In genomic region chr11:98953361-98953760, GRCm38 (mm10) we compare ENCODE assay signal across 13 mouse cellular contexts. TPM values are rescaled to one million over a fixed set of nuclear protein-coding genes. Genes with fewer than 3 reads are reported as not detected.
DNase-seq lines count a peak whose midpoint lies in the region; ATAC-seq and TF ChIP-seq lines count a peak whose summit lies in the region.
"Had no signal": no experiment of that assay in that cellular context is flagged by ENCODE, and none has a peak within 500 bp of the region (broad histone marks: within the 10 kb centered on the region; RNA-seq: fewer than 3 reads in every experiment).

No protein-coding gene starts in this region.

- 18% methylated on average over 2 of the region's 2 CpGs for whole genome bisulfite sequencing in heart, embryonic 15.5 days
- 18% methylated on average over 2 of the region's 2 CpGs for WGBS in heart, adult 2 months
- 6% methylated on average over 2 of the region's 2 CpGs for WGBS in midbrain, embryonic 12.5 days
- 14% methylated on average over 2 of the region's 2 CpGs for WGBS in midbrain, embryonic 14.5 days
- WGBS in limb, embryonic 12.5 days, result 14% methylated on average over 2 of the region's 2 CpGs

- no peaks in the 10 kb centered on the region for H3K27me3 ChIP-seq in heart, embryonic 15.5 days
- no peaks in the 10 kb centered on the region for H3K27me3 ChIP-seq in heart, adult 2 months (ENCODE audit: control insufficient read depth, insufficient read depth, low read length)
- no peaks in the 10 kb centered on the region for H3K27me3 ChIP-seq in midbrain, embryonic 12.5 days
- no peaks in the 10 kb centered on the region for H3K27me3 ChIP-seq in midbrain, embryonic 14.5 days (ENCODE audit: control insufficient read depth, insufficient read depth, low read length)
- no peaks in the 10 kb centered on the region for H3K27me3 ChIP-seq in limb, embryonic 12.5 days

- H3K4me1 ChIP-seq in heart, embryonic 15.5 days (replicated peaks), result peaks cover 85% of the 10 kb centered on the region
- H3K4me1 ChIP-seq in heart, adult 2 months (ENCODE audit: control insufficient read depth, insufficient read depth, low read length), result peaks cover 37% of the 10 kb centered on the region
- H3K4me1 ChIP-seq in midbrain, embryonic 12.5 days, result peaks cover 42% of the 10 kb centered on the region
- peaks cover 28% of the 10 kb centered on the region for H3K4me1 ChIP-seq in midbrain, embryonic 14.5 days (ENCODE audit: control insufficient read depth, insufficient read depth, low read length)
- peaks cover 63% of the 10 kb centered on the region for H3K4me1 ChIP-seq in limb, embryonic 12.5 days (replicated peaks)

- DNase-seq in heart, adult 2 months, result no peak
- no peak for DNase-seq in midbrain, embryonic 14.5 days
- no peak for DNase-seq in testis, postnatal 14 days (ENCODE audit: low spot score)
- no peak for DNase-seq in urinary bladder, postnatal 10 days (ENCODE audit: low spot score)
- DNase-seq: adrenal gland, adult 8-10 months; cerebellum, adult 2 months; right cerebral cortex, postnatal 4 days had no signal

- TF ChIP-seq POLR2A in heart, adult 2 months (IDR thresholded peaks at IDR 0.05; ENCODE audit: insufficient read depth, low read depth, low read length), result no peak

- no peak overlapping the region for H3K9ac ChIP-seq in heart, embryonic 15.5 days
- H3K9ac ChIP-seq in heart, adult 2 months (ENCODE audit: low read depth, low read length), result no peak overlapping the region
- H3K9ac ChIP-seq in midbrain, embryonic 12.5 days (replicated peaks), result no peak overlapping the region
- H3K9ac ChIP-seq in midbrain, embryonic 14.5 days (replicated peaks; ENCODE audit: low read length), result no peak overlapping the region
- H3K9ac ChIP-seq in limb, embryonic 12.5 days (replicated peaks), result no peak overlapping the region

- no peak for TF ChIP-seq EP300 in heart, adult 2 months (IDR thresholded peaks at IDR 0.05; ENCODE audit: insufficient read depth, low read depth, low read length)

- no peak overlapping the region for H3K4me3 ChIP-seq in heart, embryonic 15.5 days
- H3K4me3 ChIP-seq in heart, adult 2 months, result no peak overlapping the region
- H3K4me3 ChIP-seq in midbrain, embryonic 12.5 days, result no peak overlapping the region
- H3K4me3 ChIP-seq in midbrain, embryonic 14.5 days (replicated peaks; ENCODE audit: low read depth, low read length), result no peak overlapping the region
- H3K4me3 ChIP-seq in limb, embryonic 12.5 days (replicated peaks), result 0 out of 2 replicates have a peak overlapping the region, but pooled peaks have one; percentile 3
- H3K4me3 ChIP-seq: myocyte had no signal

- intact Hi-C loops in heart, adult 2 months (cut with DNase I), result no loop called here

- H3K79me2 ChIP-seq in heart, adult 2 months (replicated peaks; ENCODE audit: control insufficient read depth, insufficient read depth, low read length), result no peaks in the 10 kb centered on the region

- H3K27ac ChIP-seq in heart, embryonic 15.5 days, result peak overlapping the region; percentile 40; the same call in 1 of the 2 replicates
- H3K27ac ChIP-seq in heart, adult 2 months, result no peak overlapping the region
- H3K27ac ChIP-seq in midbrain, embryonic 12.5 days (replicated peaks), result peak overlapping the region; percentile 46; the same call in 1 of the 2 replicates
- no peak overlapping the region for H3K27ac ChIP-seq in midbrain, embryonic 14.5 days (replicated peaks; ENCODE audit: low read depth, low read length)
- peak overlapping the region; percentile 41; the same call in 1 of the 2 replicates for H3K27ac ChIP-seq in limb, embryonic 12.5 days

- no peak overlapping the region for H3K4me2 ChIP-seq in heart, embryonic 15.5 days
- H3K4me2 ChIP-seq in midbrain, embryonic 12.5 days (replicated peaks), result no peak overlapping the region
- no peak overlapping the region for H3K4me2 ChIP-seq in midbrain, embryonic 14.5 days (ENCODE audit: low read length)
- H3K4me2 ChIP-seq in limb, embryonic 12.5 days, result no peak overlapping the region

- ATAC-seq in heart, embryonic 15.5 days (replicated peaks; ENCODE audit: insufficient number of reproducible peaks, insufficient read depth, low FRiP score, low read depth), result no peak
- ATAC-seq in midbrain, embryonic 12.5 days (ENCODE audit: low FRiP score, low read depth), result peak; percentile 23; the same call in 1 of the 2 replicates
- no peak for ATAC-seq in midbrain, embryonic 14.5 days (ENCODE audit: low FRiP score, low TSS enrichment)
- no peak for ATAC-seq in limb, embryonic 12.5 days (ENCODE audit: insufficient number of reproducible peaks, insufficient read depth, low FRiP score, low TSS enrichment, low read depth)

- H3K36me3 ChIP-seq in heart, embryonic 15.5 days, result peaks cover 16% of the 10 kb centered on the region
- H3K36me3 ChIP-seq in heart, adult 2 months (ENCODE audit: control insufficient read depth, insufficient read depth, low read length), result peaks cover 6% of the 10 kb centered on the region; the same call in 1 of the 2 replicates
- no peaks in the 10 kb centered on the region for H3K36me3 ChIP-seq in midbrain, embryonic 12.5 days
- H3K36me3 ChIP-seq in midbrain, embryonic 14.5 days (ENCODE audit: control insufficient read depth, insufficient read depth, low read length), result no peaks in the 10 kb centered on the region
- H3K36me3 ChIP-seq in limb, embryonic 12.5 days, result peaks cover 58% of the 10 kb centered on the region

- H3K9me3 ChIP-seq in heart, embryonic 15.5 days (replicated peaks), result no peaks in the 10 kb centered on the region
- no peaks in the 10 kb centered on the region for H3K9me3 ChIP-seq in midbrain, embryonic 12.5 days
- H3K9me3 ChIP-seq in midbrain, embryonic 14.5 days (ENCODE audit: control insufficient read depth, low read length), result no peaks in the 10 kb centered on the region
- H3K9me3 ChIP-seq in limb, embryonic 12.5 days, result no peaks in the 10 kb centered on the region

- TF ChIP-seq CTCF in heart, adult 2 months (IDR thresholded peaks at IDR 0.05), result no peak

RNA-seq across cellular contexts. Expression of gene Rara, which starts 25.7 kb away (rescaled TPM):
- 26.2 and 31.0 TPM in 2 replicates for polyA plus RNA-seq in heart, embryonic 15.5 days (2015; fragmentation: Nextera tagmentation; extraction: Ambion mirVana)
- total RNA-seq in heart, adult 2 months (2021), result 10 to 100 TPM; 10.1 to 12.8 TPM
- polyA plus RNA-seq in heart, adult 2 months (2012; rRNA removed), result 7.1 and 10.9 TPM in 2 replicates
- 15.5 and 17.3 TPM in 2 replicates for polyA plus RNA-seq in midbrain, embryonic 12.5 days (2016; fragmentation: Nextera tagmentation; extraction: Ambion mirVana)
- polyA plus RNA-seq in midbrain, embryonic 14.5 days (2014; fragmentation: Nextera tagmentation; extraction: Ambion mirVana), result 8.8 and 11.0 TPM in 2 replicates
- 47.1 TPM in 2 replicates for polyA plus RNA-seq in limb, embryonic 12.5 days (2016; fragmentation: Nextera tagmentation; extraction: Ambion mirVana)

RNA-seq across cellular contexts. Expression of gene Gjd3, which starts 29.5 kb away (rescaled TPM):
- polyA plus RNA-seq in heart, embryonic 15.5 days (2015; fragmentation: Nextera tagmentation; extraction: Ambion mirVana), result 3.6 and 4.4 TPM in 2 replicates
- under 1 TPM; 0.27 to 0.31 TPM for total RNA-seq in heart, adult 2 months (2021)
- 0.94 and 1.6 TPM in 2 replicates for polyA plus RNA-seq in heart, adult 2 months (2012; rRNA removed)
- polyA plus RNA-seq in midbrain, embryonic 12.5 days (2016; fragmentation: Nextera tagmentation; extraction: Ambion mirVana), result 0.67 and 0.80 TPM in 2 replicates
- polyA plus RNA-seq in midbrain, embryonic 14.5 days (2014; fragmentation: Nextera tagmentation; extraction: Ambion mirVana), result 0.70 and 2.0 TPM in 2 replicates
- polyA plus RNA-seq in limb, embryonic 12.5 days (2016; fragmentation: Nextera tagmentation; extraction: Ambion mirVana), result 0.51 TPM in 1 of 2 replicates, not detected in the other
- total RNA-seq: adrenal gland, adult 8-10 months; gastrocnemius, adult 8-10 months; MEL had no signal

RNA-seq across cellular contexts. Expression of gene Cdc6, which starts 45.8 kb away (rescaled TPM):
- 14.2 and 20.4 TPM in 2 replicates for polyA plus RNA-seq in heart, embryonic 15.5 days (2015; fragmentation: Nextera tagmentation; extraction: Ambion mirVana)
- under 1 TPM; 0.13 to 0.32 TPM for total RNA-seq in heart, adult 2 months (2021)
- polyA plus RNA-seq in heart, adult 2 months (2012; rRNA removed), result 0.14 and 0.26 TPM in 2 replicates
- 28.3 and 29.0 TPM in 2 replicates for polyA plus RNA-seq in midbrain, embryonic 12.5 days (2016; fragmentation: Nextera tagmentation; extraction: Ambion mirVana)
- polyA plus RNA-seq in midbrain, embryonic 14.5 days (2014; fragmentation: Nextera tagmentation; extraction: Ambion mirVana), result 2.5 and 5.6 TPM in 2 replicates
- 44.8 and 48.5 TPM in 2 replicates for polyA plus RNA-seq in limb, embryonic 12.5 days (2016; fragmentation: Nextera tagmentation; extraction: Ambion mirVana)

Comparison
In these comparisons a context has a peak if more than half of its experiments do, and no peak if none do; other contexts are left out.
1. H3K27ac ChIP-seq: peak in heart, embryonic 15.5 days (single experiment), midbrain, embryonic 12.5 days (single experiment) and limb, embryonic 12.5 days (single experiment); none in heart, adult 2 months (single experiment) and midbrain, embryonic 14.5 days (single experiment).